Mouse (Mus musculus) splenic B cell, adult 2 months (primary cell): ENCODE measurements around the gene Eif3j1.
"Not testable (repeated sequence)": the region's sequence is repeated elsewhere in the genome, so short reads cannot be mapped to it uniquely, and the experiment has no call there.

Experiments
- DNase-seq: peaks from one replicate; pipeline ENCODE4 v3.0.0-alpha.2; 2011; ENCODE audit warnings: low read depth, low spot score
- H3K27me3 ChIP-seq: 2 replicates; pipeline ENCODE4 v1.6.1; 2012; ENCODE audit warnings: mild to moderate bottlenecking, low read length, moderate library complexity, mixed read lengths; ENCODE audit not compliant: control insufficient read depth, poor library complexity, insufficient read depth, severe bottlenecking
- H3K36me3 ChIP-seq: 2 replicates; pipeline ENCODE4 v1.6.1; 2012; ENCODE audit warnings: mild to moderate bottlenecking, low read length, moderate library complexity, mixed read lengths; ENCODE audit not compliant: control insufficient read depth, poor library complexity, insufficient read depth, severe bottlenecking

Gene Eif3j1

GRCm38 (mm10) chr2:122027862-122028755, at the start of gene Eif3j1:
TSS of gene Eif3j1 (plus strand) at chr2:122028546.
- Histone ChIP-seq H3K27me3 (no peaks in the 10 kb centered on the region), H3K36me3 (no peaks in the 10 kb centered on the region)
- peak; percentile 94 for DNase-seq

DNA sequence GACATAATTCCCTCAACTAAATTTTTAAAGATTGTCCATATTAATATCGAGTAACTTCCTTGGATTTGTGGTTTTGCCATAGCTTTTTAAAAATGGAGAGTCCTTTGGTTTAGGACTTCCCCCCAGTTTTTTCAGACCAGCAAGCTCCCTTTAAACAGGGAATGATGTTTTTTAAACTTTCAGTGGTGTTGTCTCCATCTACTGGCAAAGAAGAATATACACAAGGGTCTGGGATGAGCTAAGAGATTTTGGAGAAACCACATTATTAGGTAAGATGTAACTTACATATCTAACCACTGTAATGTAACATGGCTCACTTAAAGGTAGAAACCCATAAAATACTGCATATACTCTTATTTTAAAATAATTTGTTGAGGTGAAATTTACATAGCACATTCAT, 32.6 kb upstream of the Eif3j1 start:
- Histone ChIP-seq H3K36me3 (peaks cover 4% of the 10 kb centered on the region), H3K27me3 (no peaks in the 10 kb centered on the region)
- DNase-seq: peak; percentile 11

GRCm38 (mm10) chr2:122008832-122009231, 19.5 kb upstream of the Eif3j1 start:
- 0 out of 2 replicates have a peak, but pooled peaks cover 4% of the 10 kb centered on the region for H3K36me3 ChIP-seq
- no peaks in the 10 kb centered on the region for H3K27me3 ChIP-seq
- DNase-seq: no peak

DNA sequence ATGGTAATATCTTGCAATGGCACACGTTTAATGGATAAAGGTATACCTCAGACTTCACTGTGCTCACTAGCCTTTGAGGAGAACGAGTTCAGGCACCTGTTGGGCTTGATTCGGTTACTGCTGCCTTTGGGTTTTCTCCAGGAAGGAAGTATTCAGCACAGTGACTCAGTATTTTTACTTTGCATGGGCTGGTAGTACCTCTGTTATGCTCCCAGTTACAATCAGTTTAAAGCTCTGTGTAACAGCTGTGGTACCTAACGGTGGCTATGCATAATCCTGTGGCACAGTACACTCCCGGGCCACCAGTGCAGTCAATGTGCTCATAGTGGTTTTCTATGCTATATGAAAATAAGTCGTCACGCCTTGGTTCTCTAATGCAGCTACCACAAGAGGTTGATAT, 16.9 kb upstream of the Eif3j1 start:
- no peaks in the 10 kb centered on the region for H3K27me3 ChIP-seq
- DNase-seq: no peak
- 0 out of 2 replicates have a peak, but pooled peaks cover 4% of the 10 kb centered on the region for H3K36me3 ChIP-seq

DNA sequence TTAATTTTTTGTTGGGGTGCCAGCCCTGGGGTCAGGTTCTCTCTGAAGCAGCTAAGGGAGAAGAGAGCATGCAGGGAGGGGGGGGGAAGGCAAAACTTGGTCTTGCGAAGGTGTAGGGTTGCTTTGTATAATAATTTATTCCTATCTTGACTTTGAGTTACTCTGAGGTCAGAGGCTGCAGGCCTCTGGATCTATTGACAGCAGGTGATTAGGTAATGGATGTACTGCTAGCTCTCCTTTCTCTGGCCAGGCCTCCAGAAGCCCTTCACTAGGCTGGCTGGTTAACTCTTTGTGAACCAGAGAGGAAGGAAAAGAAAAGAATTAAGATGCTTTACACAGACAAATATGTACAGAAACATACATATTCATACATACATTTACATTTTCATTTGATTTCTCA, 9.6 kb upstream of the Eif3j1 start:
- no peaks in the 10 kb centered on the region for H3K27me3 ChIP-seq
- no peaks in the 10 kb centered on the region for H3K36me3 ChIP-seq
- DNase-seq: no peak

GRCm38 (mm10) chr2:122022284-122022683, 6.1 kb upstream of the Eif3j1 start:
- DNase-seq: peak; percentile 54
- Histone ChIP-seq H3K27me3 (no peaks in the 10 kb centered on the region), H3K36me3 (no peaks in the 10 kb centered on the region)

GRCm38 (mm10) chr2:122027091-122027490, 1.3 kb upstream of the Eif3j1 start:
- DNase-seq, H3K36me3 ChIP-seq, H3K27me3 ChIP-seq: not testable (repeated sequence)

GRCm38 (mm10) chr2:122028756-122029700, 682 bp downstream of the Eif3j1 start:
- Histone ChIP-seq H3K27me3 (no peaks in the 10 kb centered on the region), H3K36me3 (no peaks in the 10 kb centered on the region)
- peak; percentile 48 for DNase-seq

DNA sequence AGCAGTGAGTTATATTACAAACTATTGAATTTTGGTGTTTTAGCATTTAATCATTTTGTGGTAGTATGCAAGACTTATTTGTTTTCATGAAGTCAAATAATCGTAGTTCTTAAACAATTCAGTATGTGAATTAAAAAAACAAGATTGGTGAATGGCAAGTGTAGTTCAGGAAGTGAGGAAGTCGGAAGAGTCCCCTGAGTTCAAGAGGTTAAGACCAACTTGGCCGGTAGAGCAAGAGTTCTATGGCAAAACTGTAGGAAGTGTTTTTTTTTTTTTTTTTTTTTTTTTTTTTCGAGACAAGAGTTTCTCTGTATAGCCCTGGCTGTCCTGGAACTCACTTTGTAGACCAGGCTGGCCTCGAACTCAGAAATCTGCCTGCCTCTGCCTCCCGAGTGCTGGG, 3.6 kb downstream of the Eif3j1 start:
- DNase-seq: no peak
- H3K27me3 ChIP-seq: no peaks in the 10 kb centered on the region

DNA sequence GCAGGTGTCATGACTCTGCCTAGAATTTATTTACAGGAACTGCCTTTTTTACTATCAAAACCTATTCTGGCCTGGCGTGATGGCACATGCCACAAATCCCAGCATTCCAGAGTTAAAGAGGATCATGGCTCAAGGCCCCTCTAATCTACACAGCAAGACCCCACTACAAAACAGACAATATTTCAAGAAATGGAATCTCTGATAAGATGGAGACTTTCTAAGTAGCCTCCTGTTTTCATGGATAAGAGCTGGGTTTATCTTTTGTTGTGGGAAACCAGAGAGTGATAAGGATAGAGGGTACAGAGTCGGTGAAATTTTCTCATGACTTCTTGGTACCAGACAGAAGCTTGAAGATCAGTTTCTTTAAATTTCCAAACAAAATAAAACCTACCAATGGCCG, 7.7 kb downstream of the Eif3j1 start:
- no peak for DNase-seq
- H3K27me3 ChIP-seq: no peaks in the 10 kb centered on the region
- H3K36me3 ChIP-seq: no peaks in the 10 kb centered on the region

More for the DNA sequence above, 3.6 kb downstream of the Eif3j1 start:
- no peaks in the 10 kb centered on the region for H3K36me3 ChIP-seq

DNA sequence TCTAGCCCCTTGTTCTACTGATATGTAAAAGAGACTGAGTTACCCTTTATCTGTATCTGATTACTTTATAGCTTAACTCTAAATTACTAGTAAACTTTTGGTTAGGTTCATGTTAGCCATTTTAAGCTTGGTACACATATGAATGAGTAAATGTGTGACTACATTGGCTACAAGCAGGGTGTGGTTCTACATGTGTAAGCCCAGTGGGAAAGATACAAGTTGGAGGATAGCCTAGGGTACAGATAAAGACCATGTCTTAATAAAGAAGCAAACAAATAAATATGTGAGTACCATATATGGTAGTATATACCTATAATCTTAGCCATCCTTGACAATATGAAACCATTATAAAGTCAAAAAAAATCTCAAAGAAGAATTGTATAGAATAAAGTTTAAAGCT, 15.6 kb downstream of the Eif3j1 start:
- DNase-seq: no peak
- H3K27me3 ChIP-seq: no peaks in the 10 kb centered on the region
- H3K36me3 ChIP-seq: peaks cover 8% of the 10 kb centered on the region; the same call in 1 of the 2 replicates

GRCm38 (mm10) chr2:122059365-122060115, 31.2 kb downstream of the Eif3j1 start:
- H3K36me3 ChIP-seq: peaks cover 3% of the 10 kb centered on the region
- DNase-seq: no peak
- no peaks in the 10 kb centered on the region for H3K27me3 ChIP-seq

- no peaks in the 10 kb centered on the region for H3K27me3 ChIP-seq
- no peak for DNase-seq
These were observed 37.0 kb downstream of the Eif3j1 start for GRCm38 (mm10) chr2:122065200-122065969.

DNA sequence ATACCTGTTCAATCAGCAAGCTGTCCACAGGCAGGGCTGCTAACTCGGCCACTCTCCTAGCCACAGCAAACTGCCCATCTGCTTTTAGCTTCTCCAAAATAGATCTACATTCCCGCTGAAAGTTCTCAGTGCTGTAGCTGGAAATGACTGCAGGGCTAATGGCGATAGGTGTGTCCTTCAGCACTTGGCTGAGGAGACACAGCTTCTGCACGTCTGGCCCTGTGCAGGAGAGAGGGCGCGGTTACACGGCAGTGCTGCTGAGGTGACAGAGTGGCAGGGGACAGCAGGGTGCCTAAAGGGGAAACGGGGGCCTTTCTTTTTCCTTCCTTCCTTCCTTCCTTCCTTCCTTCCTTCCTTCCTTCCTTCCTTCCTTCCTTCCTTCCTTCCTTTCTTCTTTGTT, 37.9 kb downstream of the Eif3j1 start:
- no peak for DNase-seq
- Histone ChIP-seq H3K27me3 (no peaks in the 10 kb centered on the region), H3K36me3 (peaks cover 2% of the 10 kb centered on the region)

More at GRCm38 (mm10) chr2:122065200-122065969, 37.0 kb downstream of the Eif3j1 start:
- H3K36me3 ChIP-seq: peaks cover 1% of the 10 kb centered on the region
